Mouse (Mus musculus) testis, adult 2 months (tissue): Measurements from ENCODE around the gene Cda.

Experiments
- CTCF ChIP-seq: fragments of 200-500 bp; IDR thresholded peaks from 2 replicates; pipeline ENCODE4 v1.5.1; 2012; ENCODE audit warnings: low read depth, mild to moderate bottlenecking, inconsistent platforms, low read length, moderate library complexity; ENCODE audit not compliant: control insufficient read depth, insufficient read depth, insufficient replicate concordance
- POLR2A ChIP-seq: fragments of 200-500 bp; IDR thresholded peaks from 2 replicates; pipeline ENCODE4 v1.6.1; 2012; ENCODE audit warnings: low read depth, mild to moderate bottlenecking, inconsistent platforms, low read length, moderate library complexity; ENCODE audit not compliant: control insufficient read depth

- TF ChIP-seq POLR2A: no peak
- TF ChIP-seq CTCF: no peak
Measured at GRCm38 (mm10) chr4:138366561-138366960, 1.2 kb downstream of the Cda start.
